Mouse (Mus musculus): ENCODE measurements around the gene Wwc2. TPM values are rescaled to one million over a fixed set of nuclear protein-coding genes. Genes with fewer than 3 reads are reported as not detected.

Gene Wwc2
- polyA plus RNA-seq, 1 experiment = 1.9 TPM

- no peak for DNase-seq (ENCODE audit: low read depth in 1 of 2, low spot score in 2 of 2)
- TF ChIP-seq POLR2A (IDR thresholded peaks at IDR 0.05; ENCODE audit: low read depth, low read length) (no peak), CTCF (IDR thresholded peaks at IDR 0.05; ENCODE audit: extremely low read depth, insufficient read depth, insufficient read length, insufficient replicate concordance) (no peak)
- 86% methylated on average over 25 of the region's 25 CpGs for WGBS
- peaks cover 8% of the 10 kb centered on the region for H3K27me3 ChIP-seq (ENCODE audit: control insufficient read depth, insufficient read depth, low read length)
- H3K36me3 ChIP-seq (ENCODE audit: control insufficient read depth, insufficient read depth, low read length) = no peaks in the 10 kb centered on the region
- no peak overlapping the region for H3K27ac ChIP-seq (ENCODE audit: insufficient read depth, low read length)
- peaks cover 6% of the 10 kb centered on the region; the same call in 1 of the 2 replicates for H3K4me1 ChIP-seq (ENCODE audit: control insufficient read depth, insufficient read depth, insufficient read length)
- H3K4me3 ChIP-seq (ENCODE audit: extremely low read depth, insufficient read depth, insufficient read length) = no peak overlapping the region
These were observed 4.0 kb upstream of the Wwc2 start for GRCm38 (mm10) chr8:47994618-47995274.

- H3K4me1 ChIP-seq (ENCODE audit: control insufficient read depth, insufficient read depth, insufficient read length) = peaks cover 9% of the 10 kb centered on the region
- peak overlapping the region; percentile 8; the same call in 1 of the 2 replicates for H3K27ac ChIP-seq (ENCODE audit: insufficient read depth, low read length)
- 2% methylated on average over 42 of the region's 45 CpGs for WGBS
- peak; percentile 5 to 75 for DNase-seq (ENCODE audit: low read depth in 1 of 2, low spot score in 2 of 2)
- no peak for TF ChIP-seq CTCF (IDR thresholded peaks at IDR 0.05; ENCODE audit: extremely low read depth, insufficient read depth, insufficient read length, insufficient replicate concordance)
- TF ChIP-seq POLR2A (IDR thresholded peaks at IDR 0.05; ENCODE audit: low read depth, low read length) = no peak
- H3K4me3 ChIP-seq (ENCODE audit: extremely low read depth, insufficient read depth, insufficient read length) = peak overlapping the region; percentile 80
- H3K27me3 ChIP-seq (ENCODE audit: control insufficient read depth, insufficient read depth, low read length) = peaks cover 10% of the 10 kb centered on the region
- no peaks in the 10 kb centered on the region for H3K36me3 ChIP-seq (ENCODE audit: control insufficient read depth, insufficient read depth, low read length)
These were observed 345 bp downstream of the Wwc2 start for GRCm38 (mm10) chr8:47990386-47990772.

- Histone ChIP-seq H3K27me3 (ENCODE audit: control insufficient read depth, insufficient read depth, low read length) (peaks cover 10% of the 10 kb centered on the region), H3K27ac (ENCODE audit: insufficient read depth, low read length) (peak overlapping the region; percentile 8; the same call in 1 of the 2 replicates), H3K36me3 (ENCODE audit: control insufficient read depth, insufficient read depth, low read length) (no peaks in the 10 kb centered on the region), H3K4me1 (ENCODE audit: control insufficient read depth, insufficient read depth, insufficient read length) (peaks cover 9% of the 10 kb centered on the region), H3K4me3 (ENCODE audit: extremely low read depth, insufficient read depth, insufficient read length) (peak overlapping the region; percentile 80)
- DNase-seq (ENCODE audit: low read depth in 1 of 2, low spot score in 2 of 2) = no peak
- no peak for TF ChIP-seq POLR2A (IDR thresholded peaks at IDR 0.05; ENCODE audit: low read depth, low read length)
- TF ChIP-seq CTCF (IDR thresholded peaks at IDR 0.05; ENCODE audit: extremely low read depth, insufficient read depth, insufficient read length, insufficient replicate concordance) = no peak
- WGBS = 1% methylated on average over 58 of the region's 66 CpGs
These were observed 904 bp downstream of the Wwc2 start for GRCm38 (mm10) chr8:47989655-47990385.

GRCm38 (mm10) chr8:47989211-47989610 lies 1.5 kb downstream of the Wwc2 start:
- WGBS = 43% methylated on average over 8 of the region's 8 CpGs
- no peaks in the 10 kb centered on the region for H3K36me3 ChIP-seq (ENCODE audit: control insufficient read depth, insufficient read depth, low read length)
- H3K27me3 ChIP-seq (ENCODE audit: control insufficient read depth, insufficient read depth, low read length) = peaks cover 10% of the 10 kb centered on the region
- peak overlapping the region; percentile 80 for H3K4me3 ChIP-seq (ENCODE audit: extremely low read depth, insufficient read depth, insufficient read length)
- no peak for DNase-seq (ENCODE audit: low read depth in 1 of 2, low spot score in 2 of 2)
- TF ChIP-seq POLR2A (IDR thresholded peaks at IDR 0.05; ENCODE audit: low read depth, low read length) (no peak), CTCF (IDR thresholded peaks at IDR 0.05; ENCODE audit: extremely low read depth, insufficient read depth, insufficient read length, insufficient replicate concordance) (no peak)
- peaks cover 9% of the 10 kb centered on the region for H3K4me1 ChIP-seq (ENCODE audit: control insufficient read depth, insufficient read depth, insufficient read length)
- H3K27ac ChIP-seq (ENCODE audit: insufficient read depth, low read length) = no peak overlapping the region

- DNase-seq (ENCODE audit: low read depth in 1 of 2, low spot score in 2 of 2) = no peak
- H3K36me3 ChIP-seq (ENCODE audit: control insufficient read depth, insufficient read depth, low read length) = no peaks in the 10 kb centered on the region
- TF ChIP-seq POLR2A (IDR thresholded peaks at IDR 0.05; ENCODE audit: low read depth, low read length) = no peak
- TF ChIP-seq CTCF (IDR thresholded peaks at IDR 0.05; ENCODE audit: extremely low read depth, insufficient read depth, insufficient read length, insufficient replicate concordance) = no peak
- H3K4me1 ChIP-seq (ENCODE audit: control insufficient read depth, insufficient read depth, insufficient read length) = peaks cover 9% of the 10 kb centered on the region
- peaks cover 10% of the 10 kb centered on the region for H3K27me3 ChIP-seq (ENCODE audit: control insufficient read depth, insufficient read depth, low read length)
- WGBS = 92% methylated on average over 15 of the region's 15 CpGs
- no peak overlapping the region for H3K4me3 ChIP-seq (ENCODE audit: extremely low read depth, insufficient read depth, insufficient read length)
- H3K27ac ChIP-seq (ENCODE audit: insufficient read depth, low read length) = no peak overlapping the region
These were observed 2.6 kb downstream of the Wwc2 start for GRCm38 (mm10) chr8:47988111-47988510.

- Histone ChIP-seq H3K27ac (ENCODE audit: insufficient read depth, low read length) (no peak overlapping the region), H3K36me3 (ENCODE audit: control insufficient read depth, insufficient read depth, low read length) (no peaks in the 10 kb centered on the region), H3K27me3 (ENCODE audit: control insufficient read depth, insufficient read depth, low read length) (peaks cover 7% of the 10 kb centered on the region), H3K4me3 (ENCODE audit: extremely low read depth, insufficient read depth, insufficient read length) (no peak overlapping the region), H3K4me1 (ENCODE audit: control insufficient read depth, insufficient read depth, insufficient read length) (peaks cover 6% of the 10 kb centered on the region)
- DNase-seq (ENCODE audit: low read depth in 1 of 2, low spot score in 2 of 2) = no peak
- no peak for TF ChIP-seq CTCF (IDR thresholded peaks at IDR 0.05; ENCODE audit: extremely low read depth, insufficient read depth, insufficient read length, insufficient replicate concordance)
- WGBS = 68% methylated on average over 10 of the region's 10 CpGs
These were observed 5.1 kb downstream of the Wwc2 start for GRCm38 (mm10) chr8:47985644-47986043.

GRCm38 (mm10) chr8:47985243-47985642 lies 5.5 kb downstream of the Wwc2 start:
- TF ChIP-seq POLR2A (IDR thresholded peaks at IDR 0.05; ENCODE audit: low read depth, low read length) = no peak
- TF ChIP-seq CTCF (IDR thresholded peaks at IDR 0.05; ENCODE audit: extremely low read depth, insufficient read depth, insufficient read length, insufficient replicate concordance) = no peak
- Histone ChIP-seq H3K4me1 (ENCODE audit: control insufficient read depth, insufficient read depth, insufficient read length) (peaks cover 4% of the 10 kb centered on the region), H3K27me3 (ENCODE audit: control insufficient read depth, insufficient read depth, low read length) (peaks cover 7% of the 10 kb centered on the region), H3K27ac (ENCODE audit: insufficient read depth, low read length) (no peak overlapping the region), H3K36me3 (ENCODE audit: control insufficient read depth, insufficient read depth, low read length) (no peaks in the 10 kb centered on the region), H3K4me3 (ENCODE audit: extremely low read depth, insufficient read depth, insufficient read length) (no peak overlapping the region)
- no peak for DNase-seq (ENCODE audit: low read depth in 1 of 2, low spot score in 2 of 2)

Measured in spleen, adult 2 months (tissue).